Mouse (Mus musculus) lung, postnatal 10 days (tissue): ENCODE data around the gene Cadps2.
A peak's percentile ranks its signal among the peaks of the same experiment; 100 is the strongest.

ENCODE experiments used
- DNase-seq: peaks from one replicate; pipeline ENCODE4 v3.0.0; 2021

Cadps2 gene

DNA sequence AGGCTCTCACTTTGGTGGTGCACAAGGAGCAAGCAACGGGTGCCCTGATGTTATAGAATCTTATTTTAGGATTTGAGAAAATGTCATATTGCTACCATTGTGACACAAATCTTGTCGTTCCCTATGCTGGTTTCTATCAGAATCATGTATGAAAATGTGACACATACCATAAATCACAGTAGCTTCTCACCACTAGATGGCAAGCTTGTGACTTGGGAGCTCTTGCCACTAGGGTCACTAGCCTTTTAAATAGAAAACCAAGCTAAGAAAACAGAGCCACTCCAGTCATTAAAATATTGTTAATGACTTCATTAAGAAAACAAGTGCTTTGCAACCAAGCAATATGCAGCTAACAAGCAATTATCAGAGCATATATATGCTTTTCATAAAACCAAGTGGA is 81.0 kb downstream of the Cadps2 start:
- DNase-seq = peak; percentile 24

DNA sequence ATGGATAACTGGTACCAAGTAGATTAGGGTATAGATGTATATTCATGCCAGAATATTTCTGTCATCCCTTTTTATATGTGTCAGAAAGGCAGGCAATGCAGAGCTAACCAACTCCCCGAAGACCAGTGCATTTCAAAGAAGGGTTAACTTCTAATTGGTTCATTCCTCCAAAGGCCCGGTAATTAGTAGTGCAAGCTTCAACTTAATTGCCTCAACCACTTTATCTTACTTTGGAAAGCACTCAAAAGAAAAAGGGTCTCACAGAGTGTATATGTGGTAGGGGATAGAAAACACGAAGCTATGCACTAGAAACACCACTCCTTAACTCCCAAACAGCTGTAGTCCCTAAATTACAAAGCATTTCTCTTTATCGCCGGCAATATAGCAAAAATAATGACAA is 90.4 kb downstream of the Cadps2 start:
- DNase-seq = no peak

DNA sequence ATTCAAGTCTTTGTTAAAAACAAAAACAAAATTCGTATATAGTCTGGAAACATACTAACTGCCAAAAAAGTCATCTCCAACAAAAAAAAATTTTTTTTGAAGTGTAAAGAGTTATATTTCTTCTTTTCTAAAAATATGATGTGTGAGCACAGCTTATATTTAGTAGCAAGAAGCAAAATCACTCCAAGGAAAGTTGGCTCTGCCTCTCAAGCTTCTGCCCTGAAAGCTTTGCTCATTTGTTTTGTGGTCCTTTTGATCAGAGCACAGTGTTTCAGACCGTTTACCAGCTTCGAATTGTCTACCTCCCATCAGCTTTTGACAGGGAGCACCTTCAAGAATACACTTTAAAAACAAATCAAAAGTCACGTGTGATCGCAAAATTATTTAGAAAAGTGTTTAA is 99.2 kb downstream of the Cadps2 start:
- no peak for DNase-seq

DNA sequence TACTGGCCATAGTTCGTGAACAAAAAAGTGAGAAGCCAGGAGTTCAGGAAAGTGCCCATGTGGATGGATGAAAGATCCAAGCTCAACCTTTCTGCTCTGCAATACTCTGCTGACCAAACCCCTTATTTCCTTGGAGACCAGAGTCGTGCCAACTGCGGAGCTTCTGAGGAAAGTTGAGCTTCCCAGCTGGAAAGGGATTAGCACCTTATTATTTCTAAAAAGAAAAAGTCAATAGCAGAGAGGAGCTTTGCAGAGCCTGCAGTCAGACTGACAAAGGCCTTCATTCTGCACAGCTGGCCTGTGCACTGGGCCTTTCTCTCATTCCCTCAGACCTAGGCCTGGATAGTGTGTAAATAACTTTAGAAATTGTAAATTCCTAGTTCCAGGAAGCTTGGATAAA is 106.5 kb downstream of the Cadps2 start:
- DNase-seq = no peak

DNA sequence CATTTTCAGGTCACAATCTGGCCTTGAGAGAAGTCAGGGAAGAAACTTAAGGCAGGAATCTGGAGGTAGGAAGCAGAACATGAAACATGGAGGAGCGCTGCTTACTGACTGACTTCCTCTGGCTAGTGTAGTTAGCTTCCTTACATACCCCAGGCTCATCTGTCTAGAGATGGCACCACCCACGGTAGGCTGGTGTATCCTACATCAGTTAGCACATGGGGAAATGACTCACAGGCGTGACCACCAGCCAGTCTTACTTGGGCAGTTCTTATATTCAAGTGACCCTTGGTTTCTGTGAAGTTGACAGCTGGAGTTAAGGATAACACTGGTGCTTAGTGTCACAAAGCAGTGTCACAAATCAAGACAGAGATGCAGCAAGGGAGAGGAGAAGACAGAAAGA is 110.6 kb downstream of the Cadps2 start:
- no peak for DNase-seq

DNA sequence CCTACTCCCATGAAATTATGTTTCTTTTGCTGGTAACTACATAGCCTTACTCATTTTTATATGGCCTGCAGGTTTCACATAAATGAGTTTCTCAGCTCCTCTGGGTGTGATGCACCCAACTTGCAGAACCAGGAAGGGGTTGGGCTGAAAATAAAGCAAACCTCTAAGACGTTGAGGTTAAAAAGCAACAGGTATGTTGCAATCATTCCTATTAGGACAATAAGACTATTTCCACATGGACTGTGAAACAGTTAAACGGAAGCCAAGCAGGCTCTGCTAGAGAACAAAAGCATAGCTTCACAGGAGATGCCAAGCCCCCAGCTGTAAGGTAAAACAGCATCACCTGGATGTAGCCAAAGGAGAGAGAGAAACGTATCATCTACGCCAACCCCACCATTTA is 115.5 kb downstream of the Cadps2 start:
- no peak for DNase-seq

DNA sequence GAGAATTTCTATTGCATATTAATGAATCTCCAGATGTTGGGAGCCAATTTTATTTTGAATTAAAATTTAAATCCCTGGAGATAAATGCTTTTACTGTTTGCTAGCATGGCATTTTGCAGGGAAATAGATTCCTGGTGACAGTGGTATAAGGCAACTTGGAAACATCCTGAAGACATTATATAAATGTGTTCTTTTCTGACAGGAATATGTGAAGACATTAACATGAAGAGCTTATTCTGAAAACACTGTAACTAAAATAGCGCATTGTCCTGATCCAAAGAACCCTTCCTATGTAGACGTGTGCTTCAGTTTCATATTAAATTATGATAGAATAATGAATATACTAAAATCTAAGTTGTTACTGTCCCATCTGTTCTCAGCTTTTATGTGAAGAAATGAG is 118.8 kb downstream of the Cadps2 start:
- no peak for DNase-seq

DNA sequence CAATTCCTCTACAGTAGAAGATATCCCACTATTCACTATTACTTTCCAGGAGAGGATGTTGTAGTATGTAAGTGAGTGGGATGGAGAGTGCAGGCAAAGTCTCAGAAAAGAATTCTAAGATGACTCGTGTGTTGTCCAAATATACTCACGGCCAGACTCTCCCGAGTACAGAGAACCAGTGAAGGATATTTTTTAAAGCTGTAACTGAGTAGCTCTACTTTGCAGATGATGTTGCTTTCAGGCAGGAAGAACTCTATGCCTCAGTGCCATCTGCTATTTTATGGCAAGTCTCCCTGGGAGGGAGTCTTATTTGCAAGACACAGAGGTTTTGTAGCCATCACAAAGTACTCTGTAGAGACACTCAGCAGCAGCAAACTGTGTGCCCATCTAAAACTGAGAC is 131.7 kb downstream of the Cadps2 start:
- DNase-seq = no peak

DNA sequence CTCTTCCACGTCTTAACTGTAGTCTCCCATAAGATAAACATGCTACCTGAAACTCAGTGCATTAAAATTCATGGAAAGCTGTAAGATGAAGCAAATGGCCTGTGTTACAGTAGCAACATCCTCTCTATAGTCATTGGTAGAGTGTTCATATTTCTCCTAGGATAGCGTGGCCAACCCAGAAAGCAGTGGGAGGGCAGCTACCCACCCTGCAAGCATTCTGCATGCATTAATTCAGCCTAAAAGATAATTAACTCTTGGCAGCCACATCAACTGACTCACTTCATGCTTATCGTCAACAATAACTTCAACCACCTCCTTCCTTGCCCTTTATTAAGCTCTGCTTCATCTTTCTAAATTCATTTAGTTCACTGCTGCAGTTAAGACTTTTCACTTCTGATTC is 138.3 kb downstream of the Cadps2 start:
- DNase-seq = no peak

DNA sequence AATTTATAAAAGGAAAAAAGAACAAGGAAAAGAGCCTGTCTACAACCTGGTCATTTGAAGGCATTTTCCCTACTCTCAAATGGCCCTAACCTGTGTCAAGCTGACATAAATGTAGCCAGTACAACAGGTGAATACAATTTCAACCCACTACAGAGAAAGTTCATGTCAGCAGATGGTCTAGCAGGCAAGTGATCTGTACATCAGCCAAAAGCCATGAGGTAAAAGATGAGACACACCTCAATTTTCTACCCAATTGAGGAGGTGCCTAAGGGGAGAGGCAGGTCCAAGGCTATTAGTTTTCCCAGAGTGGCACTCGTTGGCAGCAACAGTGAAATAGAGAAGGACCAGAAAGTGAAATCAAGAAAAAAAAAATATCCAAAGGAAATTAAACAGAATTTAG is 161.0 kb downstream of the Cadps2 start:
- no peak for DNase-seq

DNA sequence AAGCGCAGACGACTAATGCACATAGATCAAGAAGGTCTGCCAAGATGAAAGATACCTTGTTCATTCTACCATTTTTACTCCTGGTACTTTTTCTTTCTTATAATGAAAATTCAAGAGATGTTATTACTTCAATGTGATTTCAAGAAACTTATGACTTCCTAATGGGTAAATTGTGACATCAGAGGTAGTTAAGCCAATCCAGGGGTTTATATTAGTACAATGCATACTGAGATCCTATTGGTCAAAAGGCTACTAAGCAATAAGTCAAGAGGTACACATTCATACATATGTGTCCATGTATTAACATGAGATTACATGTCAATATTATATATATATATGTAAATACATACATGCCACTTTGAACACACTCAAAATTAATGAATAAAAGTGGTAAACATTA is 184.2 kb downstream of the Cadps2 start, which contains the start of gene Rnf148:
TSS of gene Rnf148 (minus strand) at position 101 of the 400 bp plus-strand sequence.
- no peak for DNase-seq

DNA sequence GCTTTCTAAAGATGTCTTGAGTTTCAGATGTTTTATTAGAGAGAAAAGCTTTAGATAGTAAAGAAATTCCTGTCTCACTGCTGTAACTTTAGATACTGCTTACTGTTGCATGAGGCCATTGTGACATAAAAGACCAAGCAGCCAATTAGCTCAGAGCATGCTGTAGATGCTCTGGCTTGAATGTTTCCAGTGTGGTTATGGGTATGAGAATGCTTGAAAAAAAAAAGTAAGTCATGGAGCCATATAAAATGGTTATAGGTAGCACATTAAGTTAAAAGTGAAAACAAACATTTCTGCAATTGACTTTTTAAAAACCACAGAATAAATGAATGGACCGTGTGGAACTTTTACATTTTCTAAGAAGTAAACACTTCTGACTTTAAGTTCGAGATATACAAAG is 189.0 kb downstream of the Cadps2 start, which contains the start of gene Rnf133:
TSS of gene Rnf133 (minus strand) at position 101 of the 400 bp plus-strand sequence.
- DNase-seq = no peak

DNA sequence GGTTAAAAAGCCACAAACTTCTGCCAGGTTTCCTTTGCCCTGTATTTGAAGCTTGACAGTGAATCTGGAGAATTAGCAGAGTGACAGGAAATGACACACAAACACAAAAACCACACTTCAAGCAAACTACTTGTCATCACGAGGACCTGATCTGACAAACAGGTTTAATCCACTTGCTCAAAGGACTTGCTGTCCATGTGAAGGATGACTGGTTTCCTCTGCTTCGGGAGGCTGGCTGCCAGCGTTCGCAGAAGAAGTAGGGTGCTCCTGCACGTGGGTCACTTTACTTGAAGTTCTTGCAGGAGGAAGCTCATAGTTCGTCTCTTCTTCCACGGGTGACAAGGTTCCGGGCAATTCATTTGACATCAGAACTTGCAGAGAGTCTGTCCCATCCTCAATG is 190.5 kb downstream of the Cadps2 start:
- peak; percentile 14 for DNase-seq

DNA sequence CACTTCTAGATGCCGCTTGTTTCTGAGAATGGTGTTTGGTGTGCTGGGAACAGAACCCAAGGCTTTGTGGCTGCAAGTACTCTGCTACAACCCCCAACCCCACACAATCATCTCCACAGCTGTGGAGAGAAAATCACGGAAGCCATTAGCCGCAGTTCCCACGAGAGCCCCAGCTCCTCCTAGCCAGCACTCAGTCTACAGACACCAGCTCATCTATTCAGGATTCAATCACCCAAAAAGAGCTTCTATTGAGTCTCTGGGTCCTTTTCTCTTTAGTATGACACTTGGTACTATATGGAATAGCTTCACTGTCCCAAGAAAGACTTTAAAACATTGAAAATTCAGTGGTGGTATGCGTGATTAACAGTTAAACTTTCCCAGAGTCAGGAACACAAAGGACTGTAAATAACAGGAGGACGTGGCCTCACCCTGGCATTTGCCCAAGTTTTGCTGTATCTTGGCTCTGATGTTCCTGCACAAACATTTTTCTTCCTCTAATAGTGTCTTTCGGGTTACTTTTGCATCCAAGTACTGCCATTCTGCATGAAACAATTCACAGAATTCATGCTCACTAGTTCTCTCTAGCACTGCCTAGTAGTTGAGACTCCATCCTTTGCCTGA is 191.5 kb downstream of the Cadps2 start:
- peak; percentile 86 for DNase-seq

DNA sequence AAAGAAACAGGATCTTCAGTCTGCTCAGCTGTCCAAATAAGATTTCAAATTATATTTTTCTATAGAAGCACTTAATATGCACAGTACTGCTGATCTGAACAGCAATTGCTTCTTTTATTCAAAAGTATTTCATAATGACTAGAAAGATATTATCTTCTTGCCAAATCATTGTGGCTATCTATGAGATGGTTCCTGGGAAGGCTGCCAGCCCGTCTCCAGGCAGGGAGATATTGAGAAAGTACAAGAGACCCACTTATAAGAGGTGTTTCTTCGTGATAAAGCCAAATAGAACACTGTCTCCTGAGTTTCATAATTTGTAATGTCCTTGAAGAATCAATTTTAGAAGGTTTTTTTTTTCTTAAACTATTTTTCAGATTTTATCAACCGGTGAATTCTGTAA is 202.1 kb downstream of the Cadps2 start:
- DNase-seq = no peak

DNA sequence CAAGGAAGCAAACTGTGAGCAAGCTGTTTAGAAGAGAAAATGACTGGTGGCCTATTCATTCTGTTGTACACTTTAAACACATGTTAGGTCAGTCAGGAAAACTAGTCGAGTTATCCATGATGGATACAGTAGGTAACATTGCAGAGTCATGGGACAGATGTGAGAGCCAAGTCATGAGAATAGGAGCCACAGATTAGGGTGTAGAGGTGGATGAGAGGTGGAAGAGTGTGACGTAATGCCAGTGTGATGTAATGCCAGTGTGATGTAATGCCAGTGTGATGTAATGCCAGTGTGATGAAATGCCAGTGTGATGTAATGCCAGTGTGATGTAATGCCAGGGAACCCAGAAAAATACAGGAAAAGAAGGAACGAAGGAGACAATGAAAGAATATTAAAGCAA is 204.0 kb downstream of the Cadps2 start:
- DNase-seq = no peak

DNA sequence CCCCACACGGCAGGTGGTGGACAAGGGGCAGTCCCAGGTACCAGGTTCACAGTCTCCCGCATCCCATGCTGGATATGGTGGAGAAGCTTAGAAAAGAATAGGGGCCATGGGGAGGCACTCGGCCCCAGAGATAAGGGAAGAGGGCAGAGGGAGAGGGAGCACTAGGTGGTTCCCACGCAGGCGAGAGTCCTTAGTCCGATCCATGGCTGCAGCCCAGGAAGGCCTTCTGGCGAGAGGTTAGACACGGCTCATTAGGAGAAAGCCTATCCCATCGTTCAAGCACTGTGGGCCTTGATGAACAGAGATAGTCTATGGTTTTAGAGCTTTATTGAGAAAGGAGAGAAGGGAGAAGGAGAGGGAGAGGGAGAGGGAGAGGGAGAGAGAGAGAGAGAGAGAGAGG is 205.2 kb downstream of the Cadps2 start:
- DNase-seq = no peak

DNA sequence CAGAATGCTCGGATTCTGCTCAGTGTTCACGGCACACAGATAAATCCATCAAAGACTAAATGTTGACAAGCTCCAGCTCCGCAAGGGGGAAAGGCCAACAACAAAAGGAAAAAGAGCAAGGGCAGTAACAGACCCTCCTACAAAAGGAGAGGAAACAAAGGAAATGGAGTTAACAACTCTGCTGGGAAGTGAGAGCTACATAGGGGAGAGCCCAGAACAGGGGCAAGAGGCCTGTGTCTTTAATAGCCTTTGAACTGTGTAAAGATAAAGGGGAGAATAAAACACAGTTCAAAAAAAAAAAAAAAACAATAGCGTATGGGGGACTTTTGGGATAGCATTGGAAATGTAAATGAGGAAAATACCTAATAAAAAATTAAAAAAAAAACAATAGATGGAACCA is 208.8 kb downstream of the Cadps2 start:
- no peak for DNase-seq

DNA sequence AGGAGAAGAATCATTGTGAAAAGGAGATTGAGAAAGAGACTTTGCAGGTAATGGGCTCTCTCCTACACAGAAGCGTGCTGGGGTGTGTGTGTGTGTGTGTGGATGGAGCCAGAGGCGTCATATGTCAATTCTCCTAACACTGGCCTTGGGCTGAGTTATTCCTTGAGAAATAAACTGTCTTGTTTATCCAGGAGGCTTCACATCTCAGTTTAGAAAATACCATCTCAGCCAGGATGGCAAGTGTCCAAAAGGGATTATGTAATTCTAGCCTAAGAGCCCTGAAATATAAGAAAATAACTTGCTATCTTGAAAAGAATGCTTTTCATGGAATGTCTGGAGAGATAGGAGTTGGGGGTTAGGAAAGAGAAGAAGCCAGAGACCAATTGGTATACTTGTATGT is 264.1 kb downstream of the Cadps2 start:
- DNase-seq = peak; percentile 5

DNA sequence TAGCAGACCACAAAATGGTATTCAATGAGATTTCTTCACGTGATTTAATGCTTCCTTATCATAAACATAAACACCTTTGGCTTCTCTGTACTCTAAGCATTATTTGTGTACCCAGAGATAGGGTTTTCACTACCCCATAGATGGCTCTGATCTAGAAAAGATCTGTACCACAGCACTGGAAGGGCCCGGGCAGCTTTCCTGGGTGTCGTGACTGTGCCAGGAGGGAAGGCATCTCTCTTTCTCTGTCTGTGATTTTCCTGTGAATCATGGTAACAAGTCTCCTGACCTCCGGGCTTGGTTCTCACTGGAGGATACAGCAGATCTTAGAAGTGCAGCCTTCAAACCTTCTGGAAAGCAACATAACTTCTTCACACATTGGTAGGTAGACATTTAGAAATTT is 265.5 kb downstream of the Cadps2 start:
- DNase-seq = no peak

DNA sequence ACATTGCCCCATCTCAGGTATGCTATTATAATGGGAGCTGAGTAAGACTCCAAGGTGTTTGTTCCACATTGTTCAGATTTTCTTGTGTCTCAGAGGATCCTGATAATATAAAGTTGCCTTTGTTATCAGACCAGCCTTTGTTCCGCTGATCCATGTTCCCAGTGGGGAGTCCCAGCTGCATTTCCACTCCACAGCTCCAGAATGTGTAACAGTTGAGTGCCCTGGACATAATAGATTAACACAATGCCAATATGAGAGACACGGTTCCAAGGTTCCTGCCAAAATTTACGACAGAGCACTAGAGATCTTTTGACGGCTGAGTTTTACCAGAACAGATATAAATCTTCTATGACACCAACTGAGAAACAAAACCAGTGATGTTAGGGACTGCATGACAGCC is 266.8 kb downstream of the Cadps2 start:
- DNase-seq = no peak

DNA sequence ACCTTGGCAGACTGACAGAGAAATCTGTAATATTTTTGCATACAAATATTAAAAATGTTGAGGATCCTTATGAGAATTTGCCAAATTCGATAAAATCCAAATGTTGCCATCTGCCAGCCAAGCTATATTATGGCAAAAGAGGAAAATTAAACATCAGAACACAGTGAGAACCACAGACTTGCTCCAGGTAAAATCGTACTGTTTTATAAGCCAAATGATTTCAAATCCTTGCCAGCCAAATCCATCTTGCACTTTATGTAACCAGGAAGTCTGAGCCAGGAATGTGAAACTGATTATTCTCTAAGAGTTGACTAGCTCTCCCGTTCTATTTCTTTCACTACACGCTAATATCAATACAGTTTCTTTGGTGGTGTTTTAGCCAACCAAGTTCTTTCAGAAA is 269.5 kb downstream of the Cadps2 start:
- DNase-seq = no peak

DNA sequence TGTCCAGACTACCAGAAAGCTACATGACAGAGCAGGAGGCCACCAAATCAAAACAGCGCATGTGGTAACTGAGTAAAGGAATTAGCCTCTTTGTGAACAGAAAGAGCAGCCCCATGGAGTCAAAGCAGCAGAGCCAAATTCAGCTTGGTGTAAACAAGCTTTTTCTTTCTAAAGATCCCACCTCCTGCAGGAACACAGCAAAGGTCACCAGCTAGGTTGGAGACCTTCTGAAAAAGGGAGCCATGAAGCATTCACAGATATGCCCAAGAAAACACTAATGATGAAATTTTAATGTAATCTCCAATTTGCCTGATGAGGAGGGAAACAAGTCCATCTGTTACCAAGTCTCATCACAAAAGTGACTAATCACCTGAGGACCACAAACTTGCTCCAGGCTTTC is 270.5 kb downstream of the Cadps2 start:
- DNase-seq = no peak

DNA sequence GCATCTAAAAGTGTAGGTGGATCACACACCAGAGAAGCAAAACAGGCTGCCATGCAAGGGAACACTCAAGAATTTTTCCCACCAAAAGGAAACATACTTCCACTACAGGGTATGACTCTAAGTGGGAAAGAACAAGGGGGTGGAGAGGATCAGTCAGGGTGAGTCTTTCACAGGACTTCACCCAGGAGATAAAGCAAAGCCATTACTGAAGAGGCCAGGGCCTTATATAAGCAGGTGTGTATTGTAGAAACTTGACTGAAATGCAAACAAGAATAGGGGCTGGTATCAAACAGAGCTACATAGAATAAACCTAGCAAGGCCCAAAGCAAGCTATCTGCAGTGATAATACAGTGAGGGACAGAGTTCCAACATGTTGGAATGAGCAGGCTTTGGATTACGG is 271.6 kb downstream of the Cadps2 start:
- DNase-seq = no peak

DNA sequence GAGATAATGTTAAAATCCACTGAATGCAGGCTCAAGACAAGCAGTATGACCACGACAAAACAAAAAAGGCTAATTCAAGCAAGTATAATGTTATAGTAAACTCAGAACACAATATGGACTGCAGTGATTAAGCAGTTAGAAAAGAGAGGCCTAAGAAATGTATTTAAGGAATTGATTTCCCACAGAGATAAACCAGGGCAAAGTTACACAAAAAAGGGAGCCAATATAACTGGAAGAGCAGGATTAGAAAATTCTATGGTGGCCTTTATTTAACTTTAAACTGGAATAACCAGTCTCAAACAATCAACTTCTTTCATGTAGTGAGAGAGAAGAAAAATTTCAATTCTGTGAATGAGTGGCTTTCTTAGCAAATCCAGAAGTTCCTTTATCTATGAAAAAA is 289.3 kb downstream of the Cadps2 start:
- no peak for DNase-seq

DNA sequence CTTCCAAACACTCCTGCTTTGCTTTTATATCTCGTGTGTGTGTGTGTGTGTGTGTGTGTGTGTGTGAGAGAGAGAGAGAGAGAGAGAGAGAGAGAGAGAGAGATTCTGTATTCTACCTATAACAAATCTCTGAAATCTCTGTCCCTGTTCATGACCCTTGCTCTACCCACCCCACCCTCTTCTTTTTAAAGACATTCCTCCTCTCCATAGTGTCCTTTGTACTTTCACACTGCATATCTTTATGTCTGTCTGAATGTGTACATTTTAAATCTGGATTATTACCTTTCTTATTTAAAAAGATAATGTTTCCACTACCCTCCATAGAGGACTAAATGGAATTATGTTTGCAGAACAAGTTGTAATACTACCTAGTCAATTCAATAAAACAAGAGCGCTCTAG is 315.5 kb downstream of the Cadps2 start:
- DNase-seq = no peak
